ENCODE assay signal across 8 mouse cellular contexts in genomic region chr10:120745138-120745856, GRCm38 (mm10).
DNase-seq lines count a peak whose midpoint lies in the region; ATAC-seq and TF ChIP-seq lines count a peak whose summit lies in the region.

No protein-coding gene starts in this region.

- peak; percentile 42 for DNase-seq in brain, embryonic 18.5 days (ENCODE audit: low read depth, low spot score)
- peak; percentile 91 for DNase-seq in forebrain, embryonic 14.5 days (ENCODE audit: low spot score)
- DNase-seq in heart, postnatal 0 days (ENCODE audit: low spot score) = peak; percentile 74
- peak; percentile 88 for DNase-seq in kidney, postnatal 10 days
- DNase-seq in liver, adult 2 months (ENCODE audit: extremely low read depth, low read depth, low spot score) = peak; percentile 61
- DNase-seq in testis, postnatal 14 days (ENCODE audit: low spot score) = peak; percentile 40

- H3K9ac ChIP-seq in forebrain, embryonic 14.5 days (ENCODE audit: low read length) = peak overlapping the region; percentile 61
- peak overlapping the region; percentile 45; the same call in 1 of the 2 replicates for H3K9ac ChIP-seq in heart, postnatal 0 days (replicated peaks; ENCODE audit: low read depth, low read length)
- H3K9ac ChIP-seq in liver, adult 2 months (ENCODE audit: low read depth, low read length) = no peak overlapping the region; the same call in 1 of the 2 replicates
- H3K9ac ChIP-seq in midbrain, embryonic 16.5 days (ENCODE audit: low read depth, low read length) = peak overlapping the region; percentile 51

- peak; percentile 57 for ATAC-seq in CD4-positive, CD25-positive, alpha-beta regulatory T cell, adult 4 months
- ATAC-seq in forebrain, embryonic 14.5 days = peak; percentile 96
- ATAC-seq in heart, postnatal 0 days (ENCODE audit: insufficient read depth, low read depth) = peak; percentile 88
- ATAC-seq in midbrain, embryonic 16.5 days = peak; percentile 86

- peak; percentile 11; the same call in 1 of the 2 replicates for TF ChIP-seq CTCF in heart, postnatal 0 days (IDR thresholded peaks at IDR 0.05; ENCODE audit: low read depth)
- 0 out of 2 replicates have a peak, but pooled peaks have one; percentile 11 for TF ChIP-seq CTCF in liver, adult 2 months (IDR thresholded peaks at IDR 0.05; ENCODE audit: low read depth, low read length)

- TF ChIP-seq EP300 in heart, postnatal 0 days (IDR thresholded peaks at IDR 0.05; ENCODE audit: low read depth) = no peak

- H3K36me3 ChIP-seq in forebrain, embryonic 14.5 days (ENCODE audit: control insufficient read depth, insufficient read depth, low read length) = no peaks in the 10 kb centered on the region
- H3K36me3 ChIP-seq in heart, postnatal 0 days (replicated peaks; ENCODE audit: control insufficient read depth, insufficient read depth, low read length) = no peaks in the 10 kb centered on the region
- H3K36me3 ChIP-seq in liver, adult 2 months (ENCODE audit: control insufficient read depth, insufficient read depth, low read length) = no peaks in the 10 kb centered on the region
- no peaks in the 10 kb centered on the region for H3K36me3 ChIP-seq in midbrain, embryonic 16.5 days (ENCODE audit: control insufficient read depth, insufficient read depth, low read length)

- no peaks in the 10 kb centered on the region for H3K4me1 ChIP-seq in forebrain, embryonic 14.5 days (ENCODE audit: control insufficient read depth, insufficient read depth, low read length)
- H3K4me1 ChIP-seq in heart, postnatal 0 days (ENCODE audit: control insufficient read depth, insufficient read depth) = 0 out of 2 replicates have a peak, but pooled peaks cover 12% of the 10 kb centered on the region
- no peaks in the 10 kb centered on the region for H3K4me1 ChIP-seq in liver, adult 2 months (ENCODE audit: control insufficient read depth, insufficient read depth, low read length)
- peaks cover 8% of the 10 kb centered on the region for H3K4me1 ChIP-seq in midbrain, embryonic 16.5 days (ENCODE audit: control insufficient read depth, insufficient read depth, low read length)

- H3K4me3 ChIP-seq in forebrain, embryonic 14.5 days (ENCODE audit: low read depth, low read length) = peak overlapping the region; percentile 29
- peak overlapping the region; percentile 39 for H3K4me3 ChIP-seq in heart, postnatal 0 days (ENCODE audit: low read depth, low read length)
- H3K4me3 ChIP-seq in liver, adult 2 months (ENCODE audit: insufficient read depth, low read depth, low read length) = peak overlapping the region; percentile 37; the same call in 1 of the 2 replicates
- H3K4me3 ChIP-seq in midbrain, embryonic 16.5 days (ENCODE audit: low read depth, low read length) = peak overlapping the region; percentile 36

- no peaks in the 10 kb centered on the region for H3K9me3 ChIP-seq in forebrain, embryonic 14.5 days (replicated peaks; ENCODE audit: control insufficient read depth, low read length)
- no peaks in the 10 kb centered on the region; the same call in 1 of the 2 replicates for H3K9me3 ChIP-seq in heart, postnatal 0 days (replicated peaks; ENCODE audit: control insufficient read depth, low read length)
- no peaks in the 10 kb centered on the region for H3K9me3 ChIP-seq in midbrain, embryonic 16.5 days (replicated peaks; ENCODE audit: control insufficient read depth, low read length, poor library complexity, severe bottlenecking)

- peak overlapping the region; percentile 60; the same call in 1 of the 2 replicates for H3K27ac ChIP-seq in forebrain, embryonic 14.5 days (ENCODE audit: low read depth, low read length)
- H3K27ac ChIP-seq in heart, postnatal 0 days (ENCODE audit: low read depth) = peak overlapping the region; percentile 56
- no peak overlapping the region for H3K27ac ChIP-seq in liver, adult 2 months (replicated peaks; ENCODE audit: insufficient read depth, low read depth, low read length)
- no peak overlapping the region for H3K27ac ChIP-seq in midbrain, embryonic 16.5 days (ENCODE audit: low read length)

- 0 out of 2 replicates have a peak, but pooled peaks cover 5% of the 10 kb centered on the region for H3K27me3 ChIP-seq in forebrain, embryonic 14.5 days (replicated peaks; ENCODE audit: control insufficient read depth, insufficient read depth, low read length)
- no peaks in the 10 kb centered on the region for H3K27me3 ChIP-seq in heart, postnatal 0 days (ENCODE audit: control insufficient read depth, insufficient read depth, low read length)
- H3K27me3 ChIP-seq in liver, adult 2 months (ENCODE audit: control insufficient read depth, insufficient read depth, low read length) = no peaks in the 10 kb centered on the region
- peaks cover 2% of the 10 kb centered on the region; the same call in 1 of the 2 replicates for H3K27me3 ChIP-seq in midbrain, embryonic 16.5 days (ENCODE audit: control insufficient read depth, insufficient read depth, low read depth, low read length)

- WGBS in forebrain, embryonic 14.5 days = 4% methylated on average over 18 of the region's 18 CpGs
- 12% methylated on average over 18 of the region's 18 CpGs for WGBS in heart, postnatal 0 days
- WGBS in liver, adult 2 months = 7% methylated on average over 18 of the region's 18 CpGs
- WGBS in midbrain, embryonic 16.5 days = 6% methylated on average over 18 of the region's 18 CpGs

- H3K4me2 ChIP-seq in forebrain, embryonic 14.5 days (ENCODE audit: low read length) = peak overlapping the region; percentile 70
- H3K4me2 ChIP-seq in heart, postnatal 0 days (ENCODE audit: low read depth, low read length) = peak overlapping the region; percentile 69
- H3K4me2 ChIP-seq in midbrain, embryonic 16.5 days (ENCODE audit: low read length) = peak overlapping the region; percentile 78

- no peak for TF ChIP-seq POLR2A in liver, adult 2 months (IDR thresholded peaks at IDR 0.05; ENCODE audit: extremely low read depth, insufficient read depth, low read length)

- H3K79me2 ChIP-seq in liver, adult 2 months (ENCODE audit: control insufficient read depth, insufficient read depth, low read length) = no peaks in the 10 kb centered on the region

Comparison
In these comparisons a context has a peak if more than half of its experiments do, and no peak if none do; other contexts are left out.
1. DNase-seq: peak in every context shown above with its lines; median percentile 91 in forebrain, embryonic 14.5 days; 88 in kidney, postnatal 10 days; 74 in heart, postnatal 0 days; 61 in liver, adult 2 months; 42 in brain, embryonic 18.5 days; 40 in testis, postnatal 14 days.
2. H3K27ac ChIP-seq: peak in forebrain, embryonic 14.5 days (single experiment) and heart, postnatal 0 days (single experiment); none in liver, adult 2 months (single experiment) and midbrain, embryonic 16.5 days (single experiment).
3. Peak in every context shown above with its lines, with median percentiles within 50 percentile points of each other: ATAC-seq, H3K4me2 ChIP-seq and H3K4me3 ChIP-seq.